Mouse (Mus musculus) megakaryocyte progenitor cell, adult 5-6 weeks (primary cell): ENCODE measurements around the gene Pck1. TPM values are rescaled to one million over a fixed set of nuclear protein-coding genes. Genes with fewer than 3 reads are reported as not detected.

Experiments used
- ATAC-seq: replicated peaks from 2 replicates; pipeline ENCODE4 v1.8.0; 2016; ENCODE audit warnings: mild to moderate bottlenecking, moderate TSS enrichment, inconsistent platforms; ENCODE audit not compliant: poor library complexity
- total RNA-seq, 2 experiments: library from RNA; stranded (forward) in 1 of 2; stranded (reverse) in 1 of 2; fragments of 157-497, 149-512 nt in 1 of 2; fragments of 200-1000 nt in 1 of 2; gene quantifications; 2 replicates each; pipeline versions ENCODE4 v1.2.3 to v1.2.4; 2015 to 2017

The Pck1 gene
- total RNA-seq, 2 experiments from 2014 or later, result not detected

- peak; percentile 47 for ATAC-seq
Measured at GRCm38 (mm10) chr2:173173008-173173407, 20.2 kb downstream of the Pck1 start.

- ATAC-seq, result peak; percentile 43
Measured at GRCm38 (mm10) chr2:173173521-173174511, 21.0 kb downstream of the Pck1 start.

- no peak for ATAC-seq
Measured at GRCm38 (mm10) chr2:173174569-173174968, 21.7 kb downstream of the Pck1 start.

- ATAC-seq, result no peak
Measured at GRCm38 (mm10) chr2:173175703-173176102, 22.9 kb downstream of the Pck1 start.

GRCm38 (mm10) chr2:173177481-173177880 lies 24.6 kb downstream of the Pck1 start:
- peak; percentile 8 for ATAC-seq

GRCm38 (mm10) chr2:173177951-173178350 lies 25.1 kb downstream of the Pck1 start:
- no peak for ATAC-seq

GRCm38 (mm10) chr2:173179046-173179445 lies 26.2 kb downstream of the Pck1 start:
- no peak for ATAC-seq

- no peak for ATAC-seq
Measured at GRCm38 (mm10) chr2:173180026-173180425, 27.2 kb downstream of the Pck1 start.

- no peak for ATAC-seq
Measured at GRCm38 (mm10) chr2:173180721-173181388, 28.0 kb downstream of the Pck1 start.

GRCm38 (mm10) chr2:173181486-173181885 lies 28.6 kb downstream of the Pck1 start:
- ATAC-seq, result no peak

- no peak for ATAC-seq
Measured at GRCm38 (mm10) chr2:173181901-173182300, 29.1 kb downstream of the Pck1 start.

GRCm38 (mm10) chr2:173182796-173183195 lies 29.9 kb downstream of the Pck1 start:
- ATAC-seq, result no peak

GRCm38 (mm10) chr2:173183311-173183710 lies 30.5 kb downstream of the Pck1 start:
- ATAC-seq, result no peak

- peak; percentile 32; the same call in 1 of the 2 replicates for ATAC-seq
Measured at GRCm38 (mm10) chr2:173183836-173184460, 31.1 kb downstream of the Pck1 start.

GRCm38 (mm10) chr2:173184475-173185080 lies 31.7 kb downstream of the Pck1 start:
- no peak for ATAC-seq

- no peak for ATAC-seq
Measured at GRCm38 (mm10) chr2:173185282-173185681, 32.4 kb downstream of the Pck1 start.

- peak; percentile 68 for ATAC-seq
Measured at GRCm38 (mm10) chr2:173186047-173186943, 33.4 kb downstream of the Pck1 start.

- ATAC-seq, result peak; percentile 73
Measured at GRCm38 (mm10) chr2:173187182-173187855, 34.5 kb downstream of the Pck1 start.

GRCm38 (mm10) chr2:173194796-173195195 lies 41.9 kb downstream of the Pck1 start:
- no peak for ATAC-seq
